Mouse (Mus musculus) ES-E14 (cell line): ENCODE data around the gene Abhd10.

Source experiments
- CHD2 ChIP-seq: IDR thresholded peaks from 2 replicates; pipeline ENCODE4 v1.6.1; 2014; ENCODE audit warnings: mild to moderate bottlenecking, low read depth, low read length, inconsistent platforms
- HCFC1 ChIP-seq: IDR thresholded peaks from 2 replicates; pipeline ENCODE4 v1.6.1; 2012; ENCODE audit warnings: low read length, inconsistent platforms, borderline replicate concordance; ENCODE audit not compliant: insufficient read depth
- MAFK ChIP-seq: IDR thresholded peaks from 2 replicates; pipeline ENCODE4 v1.6.1; 2014; ENCODE audit warnings: mild to moderate bottlenecking, low read depth, low read length, inconsistent platforms; ENCODE audit not compliant: insufficient read depth
- ZC3H11A ChIP-seq: IDR thresholded peaks from 2 replicates; pipeline ENCODE4 v1.6.1; 2012; ENCODE audit warnings: low read depth, mild to moderate bottlenecking, inconsistent platforms, low read length, borderline replicate concordance

DNA sequence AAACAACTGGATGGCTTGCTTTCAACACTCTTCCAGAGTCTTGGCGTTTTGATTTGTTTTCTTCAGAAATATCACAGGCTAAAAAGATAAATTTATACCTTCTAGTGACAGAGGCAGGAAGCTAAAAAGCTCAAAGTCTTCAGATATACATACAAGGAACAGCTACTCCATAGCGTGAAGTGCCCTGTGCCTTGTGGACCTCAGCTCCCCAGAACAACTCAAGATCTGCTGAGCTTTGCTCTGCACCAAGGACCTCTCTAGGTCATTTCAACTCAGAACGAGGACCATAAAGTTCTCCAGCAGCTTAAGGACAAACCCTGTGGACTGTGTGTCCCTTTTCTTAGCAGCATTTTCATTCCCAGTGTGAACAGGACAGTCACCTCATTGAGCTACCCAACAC lies 22.3 kb upstream of the Abhd10 start:
- TF ChIP-seq CHD2 (no peak), HCFC1 (no peak), MAFK (no peak), ZC3H11A (no peak)
